Mouse (Mus musculus) thymus, postnatal 25 days (tissue): ENCODE results near the gene C130074G19Rik.

ENCODE experiments used
- DNase-seq: peaks from one replicate; pipeline ENCODE4 v3.0.0; 2022

The C130074G19Rik gene

DNA sequence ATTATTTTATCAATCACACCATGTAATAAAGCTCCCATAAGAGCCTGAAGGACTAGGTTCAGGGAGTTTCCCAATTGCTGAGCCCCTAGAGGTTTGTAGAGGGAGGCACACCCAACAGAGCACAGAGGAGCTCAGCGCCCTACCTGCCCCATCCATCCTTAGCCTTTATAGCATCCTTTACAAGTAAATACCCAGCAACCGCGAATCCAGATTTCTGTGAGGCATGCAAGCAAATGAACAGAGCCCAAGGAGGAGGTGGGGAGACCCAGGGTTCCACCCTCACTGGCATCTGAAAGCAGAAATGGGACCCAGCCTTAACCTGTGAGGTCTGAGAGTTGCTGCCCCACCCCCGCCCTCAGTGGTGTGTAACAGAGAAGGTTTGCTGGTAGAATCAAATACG is 46.7 kb downstream of the C130074G19Rik start:
- no peak for DNase-seq

DNA sequence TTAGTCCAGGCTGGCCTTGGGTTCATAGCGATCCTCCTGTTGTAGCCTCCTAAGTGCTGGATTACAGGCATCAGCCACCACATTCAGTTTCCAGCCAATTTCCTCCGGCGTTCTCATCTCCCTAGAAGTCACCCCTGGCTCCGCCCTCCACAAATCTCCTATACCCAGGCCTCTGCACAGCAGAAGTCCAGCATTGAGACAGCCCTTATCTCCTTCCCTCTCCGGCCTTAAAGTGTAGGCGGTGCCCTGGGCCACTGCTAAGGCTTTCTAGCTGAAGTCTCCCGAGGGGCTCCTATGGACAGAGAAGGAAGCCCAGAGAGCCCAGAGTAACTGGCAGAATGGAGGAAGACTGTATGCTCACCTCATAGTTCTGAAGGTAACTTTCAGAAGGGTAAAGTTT is 49.5 kb downstream of the C130074G19Rik start:
- DNase-seq = no peak

DNA sequence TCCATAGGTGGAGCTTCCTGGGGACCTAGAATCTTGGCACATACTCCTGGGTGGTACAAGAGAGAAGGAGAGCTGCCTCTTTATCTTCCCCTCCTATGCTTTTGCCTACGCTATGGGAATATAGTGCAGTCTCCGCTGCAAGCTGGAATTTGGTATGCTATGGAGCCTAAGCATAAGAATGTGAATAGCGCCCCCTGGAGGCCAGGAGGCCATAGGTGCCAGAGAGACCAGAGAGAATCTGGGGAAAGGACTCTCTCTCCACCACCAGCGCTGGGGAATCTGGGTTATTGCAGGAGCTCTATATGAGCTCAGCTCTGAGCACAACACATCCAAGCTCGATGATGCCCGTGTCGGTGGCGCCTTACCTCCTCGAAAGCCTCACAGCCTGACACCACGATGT is 50.8 kb downstream of the C130074G19Rik start:
- DNase-seq = no peak

DNA sequence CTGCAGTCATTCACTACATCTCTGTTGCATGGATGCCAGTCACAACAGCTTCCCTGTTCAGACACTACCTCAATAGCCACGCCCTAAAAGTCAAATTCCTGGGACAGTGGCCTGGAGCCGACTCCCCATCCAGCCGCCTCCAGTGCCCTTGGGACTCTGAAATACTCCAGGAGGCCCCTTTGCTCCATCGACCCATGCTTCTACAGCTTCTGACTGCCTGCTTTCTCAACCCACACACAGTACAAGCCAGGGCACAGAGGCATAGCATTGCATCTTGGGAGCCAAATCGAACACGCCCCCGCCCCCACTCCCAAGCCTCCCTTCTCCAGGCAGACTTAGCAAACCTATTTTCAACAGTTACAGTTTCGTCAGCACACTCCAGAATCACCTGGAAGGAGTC is 53.1 kb downstream of the C130074G19Rik start:
- no peak for DNase-seq

DNA sequence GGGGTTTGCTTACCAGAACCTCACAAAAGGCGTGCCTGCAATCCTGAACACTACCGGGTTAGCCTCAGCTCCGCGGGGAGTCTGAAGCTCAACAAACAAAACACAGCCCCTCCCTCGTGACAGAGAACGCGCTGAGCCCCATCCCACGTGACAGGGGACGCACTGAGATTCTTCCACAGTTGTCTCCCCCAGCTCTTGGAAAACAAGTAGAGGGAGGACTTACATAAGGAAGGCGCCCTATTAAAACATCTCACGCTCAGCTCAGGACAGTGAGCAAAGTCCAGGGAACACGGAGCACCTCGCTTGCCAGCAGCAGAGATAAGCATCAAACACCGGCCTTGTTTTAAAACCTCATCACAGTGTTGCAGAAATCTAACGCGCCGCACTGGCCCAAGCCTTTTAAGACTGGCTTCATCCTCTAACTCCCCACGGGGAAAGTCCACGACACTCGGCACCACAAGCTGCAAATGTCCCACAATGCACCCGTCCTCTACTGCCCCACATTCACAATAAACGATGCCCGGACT is 55.8 kb downstream of the C130074G19Rik start:
- no peak for DNase-seq

DNA sequence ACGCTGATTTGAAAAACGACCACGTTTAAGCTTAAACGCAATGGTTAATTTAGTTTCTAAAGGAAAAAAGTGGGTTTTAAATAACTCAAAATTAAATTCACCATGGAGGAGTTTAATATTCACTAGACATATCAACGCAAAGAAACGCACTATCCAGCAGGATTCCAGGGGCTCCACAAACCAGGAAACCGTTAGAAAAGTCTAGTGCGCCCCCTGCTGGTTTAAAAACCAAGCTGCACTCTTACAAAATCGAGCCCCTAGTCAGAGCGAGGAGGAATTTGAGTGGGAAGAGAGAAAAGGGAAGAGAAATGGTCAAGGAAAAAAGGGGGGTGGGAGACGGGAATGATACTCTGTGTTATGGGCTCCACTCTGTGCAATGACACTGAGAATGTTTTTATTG is 57.9 kb downstream of the C130074G19Rik start:
- DNase-seq = no peak

DNA sequence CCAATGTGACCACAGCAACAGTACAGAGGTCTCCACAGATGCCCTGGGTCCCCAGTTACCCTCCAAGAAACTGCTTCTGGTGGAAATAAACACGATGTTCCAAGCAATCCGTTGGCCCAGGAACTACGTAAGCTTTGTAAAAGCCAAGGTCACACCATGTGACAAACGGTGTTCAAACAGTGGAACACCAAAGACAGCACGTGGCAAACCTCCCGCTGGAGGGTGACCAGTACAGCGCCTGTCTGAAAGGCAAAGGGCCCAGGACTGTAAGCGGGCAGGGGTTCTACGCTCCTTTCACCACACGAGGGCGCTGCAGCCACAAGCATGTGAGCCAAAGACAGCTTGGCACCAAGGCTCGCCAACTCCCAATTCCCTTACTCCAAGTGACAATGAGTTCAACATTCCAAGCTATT is 58.6 kb downstream of the C130074G19Rik start:
- peak; percentile 76 for DNase-seq

DNA sequence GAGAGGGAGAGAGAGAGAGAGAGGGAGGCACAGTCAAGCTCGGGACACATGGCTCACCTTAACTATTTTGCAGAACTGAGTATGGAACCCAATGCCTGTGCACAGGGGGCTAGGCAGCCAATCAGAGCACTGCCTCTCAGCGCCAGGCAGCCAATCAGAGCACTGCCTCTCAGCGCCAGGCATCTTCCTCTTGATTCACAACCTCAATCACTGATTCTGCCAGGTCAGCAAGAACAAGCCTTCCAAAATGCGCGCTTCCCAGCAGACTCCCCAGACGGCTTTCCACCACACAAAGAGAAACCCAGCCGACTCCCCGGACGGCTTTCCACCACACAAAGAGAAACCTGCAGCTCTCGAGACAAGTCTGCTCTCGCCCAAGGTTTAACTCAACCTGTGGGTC is 60.3 kb downstream of the C130074G19Rik start:
- no peak for DNase-seq
